Mouse (Mus musculus) olfactory bulb, adult 2 months (tissue): ENCODE results near the gene Tbc1d4.

Experiments
- CTCF ChIP-seq: fragments of 200-500 bp; IDR thresholded peaks from 2 replicates; pipeline ENCODE4 v1.5.1; 2012; ENCODE audit warnings: low read depth, mild to moderate bottlenecking, low read length, moderate library complexity; ENCODE audit not compliant: insufficient read depth
- POLR2A ChIP-seq: fragments of 200-500 bp; IDR thresholded peaks from 2 replicates; pipeline ENCODE4 v1.6.1; 2012; ENCODE audit warnings: mild to moderate bottlenecking, low read depth, low read length, moderate library complexity; ENCODE audit not compliant: insufficient read depth

- TF ChIP-seq POLR2A (no peak), CTCF (no peak)
Observed at GRCm38 (mm10) chr14:101501868-101502267, 107.1 kb downstream of the Tbc1d4 start.
